Mouse (Mus musculus) lung, embryonic 16.5 days (tissue): ENCODE measurements around the gene Hrh1. TPM values are rescaled to one million over a fixed set of nuclear protein-coding genes. Genes with fewer than 3 reads are reported as not detected.

ENCODE experiments used
- ATAC-seq: fragments of 200-750 bp; cut with Nextera tagmentation; 2 replicates; pipeline ENCODE4 v1.8.0; 2017; ENCODE audit warnings: low read depth, mild to moderate bottlenecking, moderate library complexity
- H3K27ac ChIP-seq: fragments of 300-500 bp; sonication (generic); 2 replicates; pipeline ENCODE4 v1.5.1; 2014; ENCODE audit warnings: mild to moderate bottlenecking, control low read depth, low read length
- H3K27me3 ChIP-seq: fragments of 300-500 bp; sonication (generic); 2 replicates; pipeline ENCODE4 v1.6.1; 2014; ENCODE audit warnings: low read depth, low read length, mixed read lengths; ENCODE audit not compliant: control insufficient read depth, insufficient read depth
- H3K36me3 ChIP-seq: fragments of 300-500 bp; sonication (generic); 2 replicates; pipeline ENCODE4 v1.6.1; 2014; ENCODE audit warnings: low read length; ENCODE audit not compliant: control insufficient read depth, insufficient read depth
- H3K4me1 ChIP-seq: fragments of 300-500 bp; sonication (generic); replicated peaks from 2 replicates; pipeline ENCODE4 v1.6.1; 2014; ENCODE audit warnings: low read length, mixed read lengths; ENCODE audit not compliant: control insufficient read depth, insufficient read depth
- H3K4me2 ChIP-seq: fragments of 300-500 bp; sonication (generic); 2 replicates; pipeline ENCODE4 v1.6.1; 2014; ENCODE audit warnings: low read depth, low read length, control low read depth
- H3K4me3 ChIP-seq: fragments of 300-500 bp; sonication (generic); 2 replicates; pipeline ENCODE4 v1.5.1; 2014; ENCODE audit warnings: mild to moderate bottlenecking, low read length, control low read depth
- H3K9ac ChIP-seq: fragments of 300-500 bp; sonication (generic); 2 replicates; pipeline ENCODE4 v1.6.1; 2014; ENCODE audit warnings: low read length, control low read depth
- H3K9me3 ChIP-seq: fragments of 300-500 bp; sonication (generic); 2 replicates; pipeline ENCODE4 v1.6.1; 2016; ENCODE audit warnings: low read length; ENCODE audit not compliant: control insufficient read depth
- WGBS: fragments of 180-500 bp; shearing (Covaris S2); extraction: QIAGEN DNeasy Blood & Tissue Kit; methylation state at CpG from one replicate; pipeline ENCODE4 v1.1.7; 2014; 5-methylcytosine and 5-hydroxymethylcytosine counted together
- polyA plus RNA-seq: library from polyadenylated mRNA; unstranded; fragments of >200 nt; fragmentation: Nextera tagmentation; extraction: Ambion mirVana; gene quantifications from 2 replicates; pipeline ENCODE4 v1.2.1, GENCODE M21; 2015

Hrh1 gene
- polyA plus RNA-seq, 1 experiment from 2014 or later: 0.26 TPM

- H3K27ac ChIP-seq: no peak overlapping the region
- ATAC-seq: peak; percentile 72
- H3K27me3 ChIP-seq: no peaks in the 10 kb centered on the region
- no peaks in the 10 kb centered on the region for H3K36me3 ChIP-seq
- no peak overlapping the region for H3K4me3 ChIP-seq
- H3K9me3 ChIP-seq: no peaks in the 10 kb centered on the region
- peaks cover 3% of the 10 kb centered on the region; the same call in 1 of the 2 replicates for H3K4me1 ChIP-seq
- WGBS: 44% methylated on average over 2 of the region's 2 CpGs
- H3K4me2 ChIP-seq: no peak overlapping the region
- H3K9ac ChIP-seq: no peak overlapping the region
Observed at GRCm38 (mm10) chr6:114418037-114418436, 20.3 kb downstream of the Hrh1 start.

- H3K4me3 ChIP-seq: no peak overlapping the region
- no peak overlapping the region for H3K27ac ChIP-seq
- H3K4me1 ChIP-seq: peaks cover 3% of the 10 kb centered on the region; the same call in 1 of the 2 replicates
- H3K4me2 ChIP-seq: no peak overlapping the region
- no peaks in the 10 kb centered on the region for H3K36me3 ChIP-seq
- H3K9ac ChIP-seq: no peak overlapping the region
- no peak for ATAC-seq
- H3K27me3 ChIP-seq: no peaks in the 10 kb centered on the region; the same call in 1 of the 2 replicates
- H3K9me3 ChIP-seq: no peaks in the 10 kb centered on the region
Observed at GRCm38 (mm10) chr6:114421061-114421460, 23.3 kb downstream of the Hrh1 start.

GRCm38 (mm10) chr6:114423051-114423676 lies 25.4 kb downstream of the Hrh1 start:
- ATAC-seq: no peak
- Histone ChIP-seq H3K27me3 (no peaks in the 10 kb centered on the region; the same call in 1 of the 2 replicates), H3K4me1 (peaks cover 3% of the 10 kb centered on the region; the same call in 1 of the 2 replicates), H3K27ac (no peak overlapping the region), H3K4me2 (no peak overlapping the region), H3K9me3 (no peaks in the 10 kb centered on the region), H3K4me3 (no peak overlapping the region), H3K36me3 (no peaks in the 10 kb centered on the region), H3K9ac (no peak overlapping the region)
- WGBS: 59% methylated on average over 9 of the region's 9 CpGs

- Histone ChIP-seq H3K4me1 (no peaks in the 10 kb centered on the region), H3K27ac (no peak overlapping the region), H3K4me3 (no peak overlapping the region), H3K9me3 (no peaks in the 10 kb centered on the region), H3K4me2 (no peak overlapping the region), H3K9ac (no peak overlapping the region), H3K36me3 (no peaks in the 10 kb centered on the region), H3K27me3 (no peaks in the 10 kb centered on the region; the same call in 1 of the 2 replicates)
- ATAC-seq: no peak
- WGBS: 22% methylated on average over 5 of the region's 5 CpGs
Observed at GRCm38 (mm10) chr6:114425343-114425742, 27.6 kb downstream of the Hrh1 start.

- H3K4me3 ChIP-seq: no peak overlapping the region
- no peaks in the 10 kb centered on the region for H3K9me3 ChIP-seq
- WGBS: 82% methylated on average over 13 of the region's 13 CpGs
- no peak overlapping the region for H3K27ac ChIP-seq
- no peaks in the 10 kb centered on the region for H3K36me3 ChIP-seq
- H3K27me3 ChIP-seq: no peaks in the 10 kb centered on the region; the same call in 1 of the 2 replicates
- H3K4me1 ChIP-seq: no peaks in the 10 kb centered on the region
- no peak overlapping the region for H3K9ac ChIP-seq
- H3K4me2 ChIP-seq: no peak overlapping the region
- no peak for ATAC-seq
Observed at GRCm38 (mm10) chr6:114427641-114428040, 29.9 kb downstream of the Hrh1 start.

GRCm38 (mm10) chr6:114428831-114429230 lies 31.1 kb downstream of the Hrh1 start:
- Histone ChIP-seq H3K27ac (no peak overlapping the region), H3K36me3 (no peaks in the 10 kb centered on the region), H3K27me3 (no peaks in the 10 kb centered on the region; the same call in 1 of the 2 replicates), H3K9ac (no peak overlapping the region), H3K4me3 (no peak overlapping the region), H3K4me1 (no peaks in the 10 kb centered on the region), H3K9me3 (no peaks in the 10 kb centered on the region), H3K4me2 (no peak overlapping the region)
- 60% methylated on average over 16 of the region's 16 CpGs for WGBS
- ATAC-seq: peak; percentile 26; the same call in 1 of the 2 replicates

GRCm38 (mm10) chr6:114432591-114432990 lies 34.9 kb downstream of the Hrh1 start:
- no peak overlapping the region for H3K4me2 ChIP-seq
- H3K9ac ChIP-seq: no peak overlapping the region
- no peaks in the 10 kb centered on the region for H3K9me3 ChIP-seq
- H3K4me3 ChIP-seq: no peak overlapping the region
- no peaks in the 10 kb centered on the region for H3K4me1 ChIP-seq
- H3K27me3 ChIP-seq: no peaks in the 10 kb centered on the region
- ATAC-seq: no peak
- no peak overlapping the region for H3K27ac ChIP-seq
- H3K36me3 ChIP-seq: no peaks in the 10 kb centered on the region
- 25% methylated on average over 3 of the region's 3 CpGs for WGBS

- no peak overlapping the region for H3K4me2 ChIP-seq
- no peaks in the 10 kb centered on the region for H3K9me3 ChIP-seq
- ATAC-seq: no peak
- no peaks in the 10 kb centered on the region for H3K4me1 ChIP-seq
- H3K27me3 ChIP-seq: no peaks in the 10 kb centered on the region
- H3K4me3 ChIP-seq: no peak overlapping the region
- H3K36me3 ChIP-seq: no peaks in the 10 kb centered on the region
- H3K9ac ChIP-seq: no peak overlapping the region
- H3K27ac ChIP-seq: no peak overlapping the region
- WGBS: 81% methylated on average over 5 of the region's 5 CpGs
Observed at GRCm38 (mm10) chr6:114434524-114434923, 36.8 kb downstream of the Hrh1 start.

- Histone ChIP-seq H3K9ac (no peak overlapping the region), H3K27me3 (no peaks in the 10 kb centered on the region), H3K4me1 (no peaks in the 10 kb centered on the region), H3K36me3 (no peaks in the 10 kb centered on the region), H3K27ac (no peak overlapping the region), H3K9me3 (no peaks in the 10 kb centered on the region), H3K4me3 (no peak overlapping the region), H3K4me2 (no peak overlapping the region)
- WGBS: 44% methylated on average over 2 of the region's 2 CpGs
- no peak for ATAC-seq
Observed at GRCm38 (mm10) chr6:114440302-114440701, 42.6 kb downstream of the Hrh1 start.
